Mouse (Mus musculus) cortical plate, adult 2 months (tissue): ENCODE measurements around the gene Ager.

Experiments
- CTCF ChIP-seq: fragments of 200-500 bp; IDR thresholded peaks from 2 replicates; pipeline ENCODE4 v1.5.1; 2011; ENCODE audit warnings: mild to moderate bottlenecking, control low read depth, low read length; ENCODE audit not compliant: insufficient read depth; ENCODE audit errors: extremely low read depth
- POLR2A ChIP-seq: fragments of 200-500 bp; IDR thresholded peaks from 2 replicates; pipeline ENCODE4 v1.6.1; 2011; ENCODE audit warnings: mild to moderate bottlenecking, low read length, control low read depth; ENCODE audit not compliant: insufficient read depth; ENCODE audit errors: extremely low read depth

DNA sequence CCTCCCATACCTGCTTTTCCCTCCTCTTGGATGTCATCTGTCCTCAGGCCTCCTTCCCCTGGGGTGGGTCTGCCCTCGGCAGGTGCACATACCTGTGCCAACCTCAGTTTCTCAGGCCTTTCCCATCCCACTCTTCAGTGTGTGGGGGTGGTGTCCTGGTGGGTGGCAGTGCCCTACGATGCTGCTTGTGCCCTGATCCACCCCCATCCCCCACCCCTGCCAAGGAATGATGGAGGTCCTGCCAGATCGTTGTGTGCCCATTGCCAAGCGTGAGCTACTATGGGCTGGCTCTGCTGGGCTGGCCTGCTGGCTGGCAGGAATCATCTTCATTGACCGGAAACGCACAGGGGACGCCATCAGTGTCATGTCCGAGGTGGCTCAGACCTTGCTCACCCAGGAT is 13.4 kb downstream of the Ager start:
- TF ChIP-seq CTCF, result no peak
- TF ChIP-seq POLR2A, result no peak
